Mouse (Mus musculus) midbrain, embryonic 11.5 days (tissue): ENCODE results near the gene Irf9. TPM values are rescaled to one million over a fixed set of nuclear protein-coding genes. Genes with fewer than 3 reads are reported as not detected.

ENCODE experiments used
- polyA plus RNA-seq: library from polyadenylated mRNA; unstranded; fragments of >200 nt; fragmentation: Nextera tagmentation; extraction: Ambion mirVana; gene quantifications from 2 replicates; pipeline ENCODE4 v1.2.1, GENCODE M21; 2014

Gene Irf9
- polyA plus RNA-seq, 1 experiment from 2014 or later = 6.3 TPM

Other genes starting within 250 kb of the Irf9 start
- gene Dhrs4, start 124.8 kb upstream of the Irf9 start, polyA plus RNA-seq = 33.9 and 34.8 TPM in 2 replicates
- 8.6 and 9.7 TPM in 2 replicates for gene Carmil3, start 112.9 kb upstream of the Irf9 start, polyA plus RNA-seq
- gene Cpne6, start 93.1 kb upstream of the Irf9 start, polyA plus RNA-seq = 0.23 and 0.26 TPM in 2 replicates
- not detected in 2 replicates for gene Nrl, start 78.6 kb upstream of the Irf9 start, polyA plus RNA-seq
- 10.0 and 10.7 TPM in 2 replicates for gene Pck2, start 63.3 kb upstream of the Irf9 start, polyA plus RNA-seq
- gene Dcaf11, start 43.6 kb upstream of the Irf9 start, polyA plus RNA-seq = 76.4 and 85.4 TPM in 2 replicates
- 0.92 TPM in 1 of 2 replicates, not detected in the other for gene A730061H03Rik, start 43.2 kb upstream of the Irf9 start, polyA plus RNA-seq
- gene Fitm1, start 28.0 kb upstream of the Irf9 start, polyA plus RNA-seq = not detected in 2 replicates
- 111 and 114 TPM in 2 replicates for gene Psme1, start 25.4 kb upstream of the Irf9 start, polyA plus RNA-seq
- 8.1 and 8.4 TPM in 2 replicates for gene Emc9, start 18.3 kb upstream of the Irf9 start, polyA plus RNA-seq
- 189 and 202 TPM in 2 replicates for gene Psme2, start 12.5 kb upstream of the Irf9 start, polyA plus RNA-seq
- 8.2 and 9.8 TPM in 2 replicates for gene Rnf31, start 11.9 kb upstream of the Irf9 start, polyA plus RNA-seq
- 2.6 and 3.5 TPM in 2 replicates for gene Rec8, start 14.5 kb downstream of the Irf9 start, polyA plus RNA-seq
- gene Ipo4, start 32.4 kb downstream of the Irf9 start, polyA plus RNA-seq = 69.3 and 80.6 TPM in 2 replicates
- 1.8 and 2.6 TPM in 2 replicates for gene Gm49378, start 34.3 kb downstream of the Irf9 start, polyA plus RNA-seq
- 56.6 and 58.1 TPM in 2 replicates for gene Tm9sf1, start 40.2 kb downstream of the Irf9 start, polyA plus RNA-seq
- gene Tssk4, start 46.6 kb downstream of the Irf9 start, polyA plus RNA-seq = 0.87 and 1.1 TPM in 2 replicates
- 61.9 and 66.2 TPM in 2 replicates for gene Mdp1, start 56.9 kb downstream of the Irf9 start, polyA plus RNA-seq
- gene Gmpr2, start 68.4 kb downstream of the Irf9 start, polyA plus RNA-seq = 55.4 and 61.8 TPM in 2 replicates
- 595 and 615 TPM in 2 replicates for gene Nedd8, start 68.6 kb downstream of the Irf9 start, polyA plus RNA-seq
- gene Tinf2, start 78.2 kb downstream of the Irf9 start, polyA plus RNA-seq = 62.6 and 64.4 TPM in 2 replicates
- 0.27 and 0.59 TPM in 2 replicates for gene Tgm1, start 110.4 kb downstream of the Irf9 start, polyA plus RNA-seq
- 22.0 TPM in 2 replicates for gene Rabggta, start 118.7 kb downstream of the Irf9 start, polyA plus RNA-seq
- 69.5 and 70.5 TPM in 2 replicates for gene Dhrs1, start 142.1 kb downstream of the Irf9 start, polyA plus RNA-seq
- gene Nop9, start 142.1 kb downstream of the Irf9 start, polyA plus RNA-seq = 46.2 and 47.4 TPM in 2 replicates
- gene Cideb, start 154.9 kb downstream of the Irf9 start, polyA plus RNA-seq = 0.18 and 0.22 TPM in 2 replicates
- 0.12 and 0.40 TPM in 2 replicates for gene Ltb4r2, start 157.9 kb downstream of the Irf9 start, polyA plus RNA-seq
- gene Ltb4r1, start 162.4 kb downstream of the Irf9 start, polyA plus RNA-seq = not detected in 2 replicates
- 4.9 and 5.8 TPM in 2 replicates for gene Adcy4, start 180.5 kb downstream of the Irf9 start, polyA plus RNA-seq
- gene Ripk3, start 185.3 kb downstream of the Irf9 start, polyA plus RNA-seq = 4.0 and 4.5 TPM in 2 replicates
- gene Nfatc4, start 219.6 kb downstream of the Irf9 start, polyA plus RNA-seq = 9.9 and 11.5 TPM in 2 replicates